Mouse (Mus musculus): Measurements from ENCODE around the gene Itpr2. TPM values are rescaled to one million over a fixed set of nuclear protein-coding genes. Genes with fewer than 3 reads are reported as not detected.

Itpr2 gene
- total RNA-seq, 2 experiments from 2014 or later = 19.2 to 20.8 TPM

GRCm38 (mm10) chr6:146513384-146513783 is 11.4 kb upstream of the Itpr2 start:
- DNase-seq (ENCODE audit: low spot score in 2 of 2) = no peak
- intact Hi-C loops (cut with DNase I) = no loop called here

GRCm38 (mm10) chr6:146511511-146511910 is 9.5 kb upstream of the Itpr2 start:
- DNase-seq (ENCODE audit: low spot score in 2 of 2) = no peak
- intact Hi-C loops (cut with DNase I) = no loop called here

GRCm38 (mm10) chr6:146509891-146510290 is 7.9 kb upstream of the Itpr2 start:
- intact Hi-C loops (cut with DNase I) = no loop called here
- no peak for DNase-seq (ENCODE audit: low spot score in 2 of 2)

DNA sequence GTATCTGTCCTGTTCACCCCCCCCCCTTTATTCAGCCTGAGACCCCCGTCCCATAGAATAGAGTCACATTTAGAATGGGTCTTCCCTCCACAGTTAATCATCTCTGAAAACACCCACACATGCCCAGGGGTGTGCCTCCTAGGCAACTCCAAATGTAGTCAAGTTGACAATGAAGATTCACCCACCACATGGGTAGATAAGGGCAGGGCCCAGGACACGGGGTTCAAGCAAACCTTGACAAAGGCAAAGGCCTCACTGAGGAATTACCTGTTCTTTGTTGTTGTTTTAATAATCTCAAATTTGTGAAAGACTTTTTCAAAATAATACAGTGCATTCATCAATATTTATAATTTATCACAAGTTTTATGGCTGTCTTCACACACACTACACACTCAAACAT is 2.4 kb upstream of the Itpr2 start:
- DNase-seq (ENCODE audit: low spot score in 2 of 2) = no peak
- intact Hi-C loops (cut with DNase I) = loop anchor here (5.0 kb wide), 1 partner anchor 62 kb away; no protein-coding TSS in a partner anchor

DNA sequence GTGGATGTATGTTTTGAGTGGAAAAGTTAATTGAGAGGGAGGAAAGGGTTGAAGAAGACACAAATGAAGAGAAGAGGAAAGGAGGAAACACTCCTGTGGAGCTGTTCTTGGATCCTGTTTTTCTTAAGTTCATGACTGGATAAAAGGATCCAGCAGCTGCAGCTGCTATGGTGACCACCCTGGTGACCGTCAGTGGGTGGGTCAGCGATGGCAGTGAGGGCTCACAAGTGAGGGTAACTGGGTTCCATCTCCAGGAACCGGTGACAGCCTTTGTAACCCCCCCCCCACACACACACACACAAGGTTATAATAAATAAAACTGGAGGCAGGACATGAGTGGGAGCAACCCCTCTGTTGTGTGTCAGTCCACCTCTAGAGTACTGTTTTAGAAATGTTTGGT is 833 bp upstream of the Itpr2 start:
- intact Hi-C loops (cut with DNase I) = loop anchor here (5.0 kb wide), 1 partner anchor 61 kb away; no protein-coding TSS in a partner anchor
- no peak for DNase-seq (ENCODE audit: low spot score in 2 of 2)

GRCm38 (mm10) chr6:146501316-146501865 is 632 bp downstream of the Itpr2 start:
- intact Hi-C loops (cut with DNase I) = loop anchor here (5.0 kb wide), 1 partner anchor 59 kb away; no protein-coding TSS in a partner anchor
- DNase-seq (ENCODE audit: low spot score in 2 of 2) = peak in 1 of 2 experiments; percentile 20

- DNase-seq (ENCODE audit: low spot score in 2 of 2) = no peak
- intact Hi-C loops (cut with DNase I) = loop anchor here (5.0 kb wide), 1 partner anchor 58 kb away; no protein-coding TSS in a partner anchor
These were observed 1.3 kb downstream of the Itpr2 start for GRCm38 (mm10) chr6:146500771-146501170.

GRCm38 (mm10) chr6:146500206-146500605 is 1.8 kb downstream of the Itpr2 start:
- intact Hi-C loops (cut with DNase I) = loop anchor here (5.0 kb wide), 1 partner anchor 58 kb away; no protein-coding TSS in a partner anchor

DNA sequence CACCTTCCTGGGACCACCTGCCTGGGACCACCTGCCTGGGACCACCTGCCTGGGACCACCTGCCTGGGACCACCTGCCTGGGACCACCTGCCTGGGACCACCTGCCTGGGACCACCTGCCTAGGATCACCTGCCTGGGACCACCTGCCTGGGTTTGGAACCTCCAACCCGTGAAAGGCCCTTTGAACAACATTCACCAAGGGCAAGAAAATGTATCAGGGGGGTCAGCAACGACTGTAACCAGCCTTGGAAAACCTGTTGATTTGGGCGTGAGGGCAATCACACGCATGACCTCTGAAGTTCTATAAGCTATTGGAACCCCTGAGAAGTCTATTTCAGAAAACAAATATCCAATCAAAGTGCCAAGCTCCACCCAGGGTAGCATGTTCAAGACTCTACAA is 2.5 kb downstream of the Itpr2 start:
- no peak for DNase-seq (ENCODE audit: low spot score in 2 of 2)
- intact Hi-C loops (cut with DNase I) = no loop called here

More at GRCm38 (mm10) chr6:146500206-146500605, 1.8 kb downstream of the Itpr2 start:
- no peak for DNase-seq (ENCODE audit: low spot score in 2 of 2)

- intact Hi-C loops (cut with DNase I) = no loop called here
These were observed 3.6 kb downstream of the Itpr2 start for GRCm38 (mm10) chr6:146498416-146498815.

GRCm38 (mm10) chr6:146497866-146498265 is 4.2 kb downstream of the Itpr2 start:
- DNase-seq (ENCODE audit: low spot score in 2 of 2) = no peak
- intact Hi-C loops (cut with DNase I) = no loop called here

More at GRCm38 (mm10) chr6:146498416-146498815, 3.6 kb downstream of the Itpr2 start:
- DNase-seq (ENCODE audit: low spot score in 2 of 2) = no peak

DNA sequence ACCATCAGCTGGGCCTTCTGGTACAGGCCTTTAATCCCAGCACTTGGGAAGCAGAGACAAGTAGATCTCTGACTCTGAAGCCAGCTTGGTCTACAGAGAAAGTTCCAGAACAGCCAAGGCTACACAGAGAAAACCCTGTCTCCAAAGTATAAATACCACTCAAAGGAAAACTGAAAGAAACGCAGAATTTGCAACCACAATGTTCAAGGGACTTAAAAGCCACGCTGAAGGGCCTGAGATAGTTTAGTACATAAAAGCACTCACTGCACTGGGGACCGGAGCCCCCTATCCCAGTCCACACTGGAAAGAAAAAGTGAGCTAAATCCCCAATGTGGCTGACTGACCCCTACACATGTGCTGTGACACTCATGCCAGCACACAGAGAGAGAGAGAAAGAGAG is 4.6 kb downstream of the Itpr2 start:
- intact Hi-C loops (cut with DNase I) = no loop called here
- no peak for DNase-seq (ENCODE audit: low spot score in 2 of 2)

DNA sequence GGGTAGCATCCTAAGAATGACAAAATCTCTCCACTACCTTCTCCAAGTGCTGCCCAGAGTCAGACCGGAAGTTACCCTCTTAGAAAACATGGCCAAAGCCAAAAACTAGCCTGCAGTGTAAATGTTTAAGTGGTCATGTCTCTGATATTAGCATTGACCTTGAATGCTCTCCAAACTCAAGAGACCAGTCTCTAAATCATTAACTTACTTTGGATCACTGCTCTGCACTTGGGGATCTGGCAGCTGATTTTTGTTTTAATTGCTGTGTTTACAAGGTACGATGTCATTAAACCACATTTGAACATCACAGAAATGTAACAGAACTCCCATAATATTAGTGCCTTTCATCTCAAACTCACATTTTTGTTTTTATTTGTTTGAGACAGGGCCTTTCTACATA is 10.3 kb downstream of the Itpr2 start:
- no peak for DNase-seq (ENCODE audit: low spot score in 2 of 2)
- intact Hi-C loops (cut with DNase I) = no loop called here

GRCm38 (mm10) chr6:146490416-146490960 is 11.5 kb downstream of the Itpr2 start:
- intact Hi-C loops (cut with DNase I) = no loop called here
- DNase-seq (ENCODE audit: low spot score in 2 of 2) = no peak

GRCm38 (mm10) chr6:146489841-146490240 is 12.2 kb downstream of the Itpr2 start:
- DNase-seq (ENCODE audit: low spot score in 2 of 2) = no peak
- intact Hi-C loops (cut with DNase I) = no loop called here

DNA sequence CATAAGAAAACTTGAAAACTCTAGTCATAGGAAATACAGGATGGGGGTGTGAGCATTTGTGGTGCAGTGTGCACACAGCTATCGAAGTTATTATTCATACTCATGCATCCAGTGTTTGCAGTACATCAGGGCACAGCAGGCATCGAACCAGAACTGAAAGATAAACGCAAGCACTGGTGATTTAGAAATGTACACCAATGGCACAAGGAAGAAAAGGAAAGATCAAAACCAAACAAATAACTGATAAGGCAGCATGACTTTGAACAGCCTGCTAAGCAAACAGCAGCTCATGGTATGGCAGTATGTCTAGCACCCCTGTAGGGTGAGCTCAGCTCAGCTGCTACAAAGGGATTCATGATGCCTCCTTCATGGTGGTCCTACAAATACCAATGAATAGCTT is 13.3 kb downstream of the Itpr2 start:
- intact Hi-C loops (cut with DNase I) = no loop called here

GRCm38 (mm10) chr6:146487079-146487478 is 14.9 kb downstream of the Itpr2 start:
- intact Hi-C loops (cut with DNase I) = no loop called here
- no peak for DNase-seq (ENCODE audit: low spot score in 2 of 2)

More for the DNA sequence above, 13.3 kb downstream of the Itpr2 start:
- no peak for DNase-seq (ENCODE audit: low spot score in 2 of 2)

- DNase-seq (ENCODE audit: low spot score in 2 of 2) = no peak
- intact Hi-C loops (cut with DNase I) = no loop called here
These were observed 15.9 kb downstream of the Itpr2 start for GRCm38 (mm10) chr6:146486073-146486472.

DNA sequence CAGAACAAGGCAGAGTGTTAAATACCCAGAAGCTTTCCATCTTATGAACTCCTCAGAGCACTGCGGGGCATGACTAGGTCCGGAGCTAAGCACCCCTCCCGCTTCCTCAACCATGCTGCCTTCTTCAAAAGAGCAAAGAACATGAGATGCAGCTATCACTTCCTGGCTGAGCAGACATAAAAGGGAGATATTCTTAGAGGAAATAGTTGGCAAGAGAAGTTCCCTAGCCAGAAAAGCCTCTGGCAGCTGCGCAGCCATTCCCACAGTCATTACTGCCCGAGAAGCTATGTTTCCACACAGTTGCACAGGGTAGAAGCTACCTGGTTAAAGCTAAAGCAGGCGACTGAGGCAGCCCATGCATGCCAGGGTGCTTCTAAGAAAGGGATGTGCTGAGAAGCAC is 20.6 kb downstream of the Itpr2 start:
- intact Hi-C loops (cut with DNase I) = no loop called here
- DNase-seq (ENCODE audit: low spot score in 2 of 2) = peak; percentile 5 to 28

GRCm38 (mm10) chr6:146480925-146481324 is 21.1 kb downstream of the Itpr2 start:
- no peak for DNase-seq (ENCODE audit: low spot score in 2 of 2)
- intact Hi-C loops (cut with DNase I) = no loop called here
